Mouse (Mus musculus) heart, postnatal 36 days (tissue): Measurements from ENCODE around the gene Ppp1r14a. TPM values are rescaled to one million over a fixed set of nuclear protein-coding genes. Genes with fewer than 3 reads are reported as not detected.

Experiments
- total RNA-seq, 2 experiments: library from RNA; stranded (reverse); gene quantifications; 2 replicates each; pipeline ENCODE4 v1.2.3; 2021

Ppp1r14a gene
- total RNA-seq, 2 experiments from 2014 or later: 9.6 to 10.5 TPM

Other genes with a start within 250 kb of the Ppp1r14a start
- under 1 TPM; 0.03 to 0.08 TPM for gene Ryr1, start 164.1 kb upstream of the Ppp1r14a start, total RNA-seq
- 1 to 10 TPM; 1.4 to 1.5 TPM for gene Rasgrp4, start 154.5 kb upstream of the Ppp1r14a start, total RNA-seq
- 10 to 100 TPM; 10.6 to 12.0 TPM for gene Fam98c, start 133.1 kb upstream of the Ppp1r14a start, total RNA-seq
- gene Ggn, start 119.1 kb upstream of the Ppp1r14a start, total RNA-seq: under 1 TPM; 0.19 to 0.31 TPM
- gene Spred3, start 118.9 kb upstream of the Ppp1r14a start, total RNA-seq: under 1 TPM; 0.44 to 0.89 TPM
- 100 to 1,000 TPM; 130 to 132 TPM for gene Psmd8, start 108.6 kb upstream of the Ppp1r14a start, total RNA-seq
- gene Catsperg1, start 75.3 kb upstream of the Ppp1r14a start, total RNA-seq: under 1 TPM; 0.31 to 0.51 TPM
- gene Kcnk6, start 56.8 kb upstream of the Ppp1r14a start, total RNA-seq: 1 to 10 TPM; 2.8 to 3.2 TPM
- 10 to 100 TPM; 69.1 to 73.8 TPM for gene Yif1b, start 51.0 kb upstream of the Ppp1r14a start, total RNA-seq
- gene 2200002D01Rik, start 40.8 kb upstream of the Ppp1r14a start, total RNA-seq: 1 to 10 TPM; 1.9 to 2.0 TPM
- 10 to 100 TPM; 34.8 to 44.9 TPM for gene Spint2, start 7.4 kb upstream of the Ppp1r14a start, total RNA-seq
- gene Dpf1, start 14.6 kb downstream of the Ppp1r14a start, total RNA-seq: under 1 TPM; 0.44 to 0.51 TPM
- gene Sipa1l3, start 229.3 kb downstream of the Ppp1r14a start, total RNA-seq: 1 to 10 TPM; 8.4 to 9.7 TPM